Mouse (Mus musculus) lung, adult 2 months (tissue): Measurements from ENCODE around the gene AC124502.3. TPM values are rescaled to one million over a fixed set of nuclear protein-coding genes. Genes with fewer than 3 reads are reported as not detected.

Experiments used
- DNase-seq: peaks from one replicate; pipeline ENCODE4 v3.0.0; 2022
- H3K4me1 ChIP-seq: fragments of 200-500 bp; 2 replicates; pipeline ENCODE4 v1.6.1; 2011; ENCODE audit warnings: low read length; ENCODE audit not compliant: control insufficient read depth, insufficient read depth
- H3K4me3 ChIP-seq: fragments of 200-500 bp; replicated peaks from 2 replicates; pipeline ENCODE3; 2011; ENCODE audit warnings: low read depth, mild to moderate bottlenecking, control low read depth, low read length; ENCODE audit errors: extremely low read depth
- CTCF ChIP-seq: fragments of 200-500 bp; IDR thresholded peaks from 2 replicates; pipeline ENCODE4 v1.5.1; 2011; ENCODE audit warnings: mild to moderate bottlenecking, low read length, control low read depth; ENCODE audit not compliant: insufficient read depth
- POLR2A ChIP-seq: fragments of 200-500 bp; IDR thresholded peaks from 2 replicates; pipeline ENCODE4 v1.6.1; 2011; ENCODE audit warnings: low read depth, mild to moderate bottlenecking, control low read depth, low read length, borderline replicate concordance; ENCODE audit errors: extremely low read depth
- WGBS: fragments of 180-500 bp; shearing (Covaris S2); methylation state at CpG from one replicate; pipeline ENCODE4 v1.1.7; 2018; 5-methylcytosine and 5-hydroxymethylcytosine counted together
- polyA plus RNA-seq: library from polyadenylated mRNA; depleted of rRNA; stranded (reverse); fragments of >200 nt; gene quantifications from 2 replicates; pipeline ENCODE4 v1.2.3, GENCODE M21; 2012

AC124502.3 gene
- polyA plus RNA-seq, 1 experiment = 0.58 TPM

DNA sequence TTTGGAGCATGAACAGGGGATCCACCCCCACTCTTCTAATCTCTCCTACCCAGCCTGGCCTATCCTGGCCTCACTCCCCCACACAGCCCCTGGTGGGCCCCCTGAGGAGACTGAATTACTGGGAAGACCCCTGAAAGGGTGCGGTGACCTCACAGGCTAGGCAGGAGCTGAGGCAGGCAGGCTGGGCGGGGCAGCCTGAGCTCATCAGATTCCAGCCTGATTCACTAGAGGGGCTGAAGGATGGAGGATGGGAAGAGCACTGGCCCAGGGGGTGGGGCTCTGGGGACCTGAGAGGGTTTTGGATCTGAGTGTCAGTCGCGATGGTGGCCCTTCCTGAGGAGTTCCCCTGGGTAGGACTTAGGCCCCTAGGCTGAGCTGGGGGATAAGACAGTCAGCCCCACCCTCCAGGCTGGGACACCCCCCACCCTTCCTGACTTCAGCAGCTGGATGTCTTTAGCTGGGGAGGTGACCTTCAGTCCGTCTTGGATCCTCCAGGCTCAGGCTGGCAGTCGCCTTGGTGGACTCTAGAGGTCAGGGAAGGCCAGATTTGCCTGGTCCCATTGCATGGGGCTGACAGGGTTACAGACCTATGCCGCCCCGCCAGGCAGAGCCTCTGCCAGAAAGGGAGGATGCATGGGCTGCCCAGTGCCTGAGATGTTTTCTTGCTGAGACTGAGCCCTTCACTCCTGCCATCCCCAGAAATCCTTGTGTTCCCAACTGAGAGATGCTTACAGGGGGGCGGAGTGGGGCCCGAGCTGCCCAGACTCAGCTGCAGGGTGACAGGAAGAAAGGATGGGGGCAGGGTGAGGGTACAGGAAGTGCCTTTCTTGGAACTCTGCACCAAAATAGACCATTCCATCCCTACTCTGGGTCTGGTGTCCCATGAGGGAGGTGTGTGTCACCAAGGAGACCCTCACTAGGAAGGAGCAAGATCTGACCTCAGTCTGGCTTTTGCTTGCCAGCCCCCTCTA lies 20.4 kb downstream of the AC124502.3 start:
- peaks cover 7% of the 10 kb centered on the region; the same call in 1 of the 2 replicates for H3K4me1 ChIP-seq
- DNase-seq = no peak
- TF ChIP-seq CTCF = no peak
- TF ChIP-seq POLR2A = no peak
- H3K4me3 ChIP-seq = no peak overlapping the region
- WGBS = 20% methylated on average over 10 of the region's 10 CpGs

DNA sequence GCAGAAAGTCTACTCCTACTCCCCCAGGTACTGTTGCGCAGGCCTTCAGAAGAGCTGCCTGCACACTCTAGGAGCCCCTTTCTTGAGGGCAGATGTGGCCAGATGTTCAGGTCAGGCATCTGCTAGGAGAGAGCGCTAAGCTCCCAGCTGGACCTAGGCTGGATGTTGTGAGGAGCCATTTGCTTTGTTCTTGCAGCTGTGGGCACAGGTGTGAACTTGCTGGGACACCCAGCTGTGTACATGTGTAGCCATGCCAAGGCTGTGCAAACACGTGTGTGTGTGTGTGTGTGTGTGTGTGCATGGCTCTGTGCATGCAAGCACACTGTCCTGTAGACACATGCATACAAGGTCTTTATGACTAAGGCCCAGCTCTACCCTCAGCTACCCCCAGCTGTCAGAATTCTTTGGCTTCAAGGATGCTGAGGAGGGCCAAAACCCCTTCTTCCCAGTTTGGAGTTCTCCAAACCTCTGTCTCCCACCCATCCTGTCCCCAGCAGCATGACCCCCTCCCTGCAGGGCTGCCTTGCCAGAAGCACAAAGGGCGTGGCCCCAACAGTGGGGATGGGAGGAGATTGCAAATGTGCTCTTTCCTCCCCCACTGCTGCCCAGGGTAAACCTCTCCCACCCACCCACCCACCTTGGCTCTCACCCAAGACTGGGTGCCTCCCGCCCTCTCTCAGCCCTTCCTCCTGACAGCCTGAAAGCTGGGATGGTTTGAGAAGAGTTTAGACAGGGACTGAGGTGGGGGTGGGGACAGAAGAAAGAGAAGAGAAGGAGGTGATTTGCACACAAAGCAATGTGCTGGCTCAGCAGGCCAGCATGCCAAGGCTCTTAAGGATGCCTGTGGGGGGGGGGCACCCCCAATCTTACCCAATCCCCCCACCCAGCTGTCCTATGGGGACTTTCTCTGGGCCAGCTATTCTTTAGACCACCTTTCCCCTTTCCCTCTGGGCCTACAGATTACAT lies 22.0 kb downstream of the AC124502.3 start:
- Histone ChIP-seq H3K4me1 (peaks cover 7% of the 10 kb centered on the region; the same call in 1 of the 2 replicates), H3K4me3 (no peak overlapping the region)
- 45% methylated on average over 5 of the region's 5 CpGs for WGBS
- DNase-seq = no peak
- no peak for TF ChIP-seq POLR2A
- TF ChIP-seq CTCF = no peak

DNA sequence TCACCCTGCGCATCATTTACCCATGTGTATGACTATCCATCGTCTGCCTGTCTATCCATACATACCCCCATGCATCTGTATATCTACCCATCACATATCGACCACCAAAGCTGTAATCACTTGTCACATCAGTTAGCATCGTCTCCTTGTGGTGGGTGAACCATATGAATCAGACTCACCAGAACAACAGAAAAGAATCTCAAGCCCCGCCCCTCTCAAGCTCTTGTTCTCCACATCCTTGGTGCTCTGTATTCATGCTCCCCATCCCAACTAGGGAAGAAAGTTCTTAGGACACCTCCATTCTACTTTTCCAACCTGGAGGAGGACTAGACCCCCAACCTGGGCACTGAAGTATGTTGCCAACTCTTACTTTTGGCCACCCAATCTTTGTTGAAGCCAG lies 23.4 kb downstream of the AC124502.3 start:
- DNase-seq = no peak
- WGBS = 84% methylated on average over 5 of the region's 5 CpGs
- TF ChIP-seq CTCF = no peak
- no peak for TF ChIP-seq POLR2A
- H3K4me1 ChIP-seq = peaks cover 8% of the 10 kb centered on the region
- no peak overlapping the region for H3K4me3 ChIP-seq

DNA sequence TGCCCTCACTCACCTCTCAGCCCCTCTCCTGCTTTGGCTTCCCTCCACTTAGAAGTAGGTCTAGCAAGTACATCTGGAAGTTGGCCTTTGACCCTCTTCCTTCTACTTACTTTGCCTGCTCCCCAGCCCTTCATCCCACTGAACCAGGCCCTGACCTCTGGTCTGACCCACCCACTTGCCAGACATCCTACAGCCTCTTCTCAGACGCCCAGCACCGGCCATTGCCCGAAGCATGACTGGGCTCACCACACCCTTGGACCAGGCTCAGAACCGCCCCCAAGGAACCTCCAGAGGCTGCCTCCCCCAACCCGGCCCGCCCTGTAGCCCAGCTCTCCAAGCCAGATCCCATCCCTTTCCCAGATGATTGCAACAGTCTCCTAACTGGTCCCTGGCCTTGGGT lies 23.8 kb downstream of the AC124502.3 start:
- 77% methylated on average over 6 of the region's 6 CpGs for WGBS
- H3K4me3 ChIP-seq = no peak overlapping the region
- no peak for DNase-seq
- TF ChIP-seq CTCF (no peak), POLR2A (no peak)
- peaks cover 12% of the 10 kb centered on the region for H3K4me1 ChIP-seq

DNA sequence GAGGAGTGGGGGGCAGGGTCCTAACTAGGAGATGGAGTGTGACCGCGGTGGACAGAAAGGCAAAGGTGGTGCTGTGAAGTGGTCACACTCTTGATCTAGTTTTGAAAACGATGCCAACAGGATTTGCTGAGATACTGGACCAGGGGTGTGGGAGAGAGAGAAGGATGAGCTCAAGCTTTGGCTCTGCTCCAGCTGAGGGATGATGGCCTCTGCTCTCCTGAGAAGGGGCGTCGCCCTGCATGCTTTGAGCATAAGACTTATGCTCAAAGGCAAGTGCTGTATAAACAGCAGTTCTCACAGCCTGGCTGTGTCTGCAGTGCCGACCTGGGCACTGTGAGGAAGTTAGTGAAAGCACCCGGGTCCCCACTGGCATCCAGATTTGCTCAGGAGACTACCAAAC lies 26.4 kb downstream of the AC124502.3 start:
- 35% methylated on average over 7 of the region's 7 CpGs for WGBS
- no peak for DNase-seq
- H3K4me3 ChIP-seq = no peak overlapping the region
- H3K4me1 ChIP-seq = peaks cover 11% of the 10 kb centered on the region
- no peak for TF ChIP-seq CTCF
- no peak for TF ChIP-seq POLR2A

DNA sequence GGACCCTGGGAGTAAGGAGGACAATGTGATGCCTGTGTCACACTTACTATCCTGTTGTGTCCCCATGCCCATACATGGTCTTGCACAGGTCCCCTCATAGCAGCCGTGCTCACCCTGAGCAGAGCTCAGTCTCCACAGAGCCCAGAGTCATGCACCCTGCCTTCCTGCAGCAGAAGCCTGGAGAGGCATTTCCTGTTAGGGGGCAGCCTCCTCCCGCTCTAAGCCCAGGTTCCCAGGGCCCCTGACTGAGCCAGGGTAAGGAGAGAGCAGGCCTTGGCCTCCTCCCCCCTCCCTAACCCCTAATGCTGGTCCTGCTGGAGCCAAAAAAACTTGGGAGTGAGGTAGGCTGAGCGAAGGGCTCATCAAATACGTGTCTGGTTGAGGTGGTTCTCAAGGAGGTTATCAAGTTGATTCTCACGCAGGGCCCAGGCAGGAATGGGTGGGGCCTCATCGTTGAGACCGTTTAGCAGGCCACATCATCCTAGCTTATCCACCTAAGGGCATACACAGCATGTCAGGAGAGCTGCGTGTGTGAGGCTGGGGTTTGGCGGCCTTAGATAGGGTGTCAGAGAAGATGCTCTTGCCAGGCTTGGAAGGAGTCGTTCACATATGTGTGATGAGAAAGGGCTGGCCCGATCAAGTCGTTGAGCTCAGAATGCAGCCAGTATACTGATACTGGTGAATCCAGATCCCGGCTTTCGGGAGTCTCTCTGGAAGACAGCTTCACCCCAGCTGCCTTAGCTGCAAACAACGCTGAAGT lies 28.5 kb downstream of the AC124502.3 start:
- H3K4me1 ChIP-seq = peaks cover 14% of the 10 kb centered on the region
- TF ChIP-seq POLR2A = no peak
- no peak for TF ChIP-seq CTCF
- no peak for DNase-seq
- WGBS = 11% methylated on average over 15 of the region's 15 CpGs
- H3K4me3 ChIP-seq = no peak overlapping the region

DNA sequence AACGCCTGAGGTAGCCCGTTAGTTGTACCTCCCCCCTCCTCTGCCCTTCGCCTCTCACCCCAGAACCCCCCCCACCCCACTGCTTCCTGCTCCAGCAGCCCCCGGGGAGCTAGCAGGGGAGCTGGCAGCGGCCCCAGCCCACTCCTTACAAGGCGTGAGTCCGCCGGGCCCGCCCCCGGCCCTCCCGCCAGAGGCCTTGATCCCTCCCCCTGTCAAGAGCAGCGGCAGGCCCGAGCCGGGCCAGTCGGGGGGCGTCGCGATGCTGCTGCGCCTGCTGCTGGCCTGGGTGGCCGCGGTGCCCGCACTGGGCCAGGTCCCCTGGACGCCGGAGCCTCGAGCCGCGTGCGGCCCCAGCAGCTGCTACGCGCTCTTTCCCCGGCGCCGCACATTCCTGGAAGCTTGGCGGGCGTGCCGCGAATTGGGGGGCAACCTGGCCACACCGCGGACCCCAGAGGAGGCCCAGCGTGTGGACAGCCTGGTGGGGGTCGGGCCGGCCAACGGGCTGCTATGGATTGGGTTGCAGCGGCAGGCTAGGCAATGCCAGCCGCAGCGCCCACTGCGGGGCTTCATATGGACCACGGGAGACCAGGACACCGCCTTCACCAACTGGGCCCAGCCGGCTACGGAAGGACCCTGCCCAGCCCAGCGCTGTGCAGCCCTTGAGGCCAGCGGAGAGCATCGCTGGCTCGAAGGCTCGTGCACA lies 29.3 kb downstream of the AC124502.3 start, which contains the start of gene Cd248:
Gene Cd248 (plus strand): TSS at position 212 of the 703 bp plus-strand sequence.
- Histone ChIP-seq H3K4me3 (peak within 1 kb of the TSS; percentile 10), H3K4me1 (peaks cover 14% of the 10 kb centered on the region)
- TF ChIP-seq CTCF = no peak
- 0 out of 2 replicates have a peak, but pooled peaks have one; percentile 28 for TF ChIP-seq POLR2A
- no peak for DNase-seq
- WGBS = 2% methylated on average over 55 of the region's 56 CpGs

DNA sequence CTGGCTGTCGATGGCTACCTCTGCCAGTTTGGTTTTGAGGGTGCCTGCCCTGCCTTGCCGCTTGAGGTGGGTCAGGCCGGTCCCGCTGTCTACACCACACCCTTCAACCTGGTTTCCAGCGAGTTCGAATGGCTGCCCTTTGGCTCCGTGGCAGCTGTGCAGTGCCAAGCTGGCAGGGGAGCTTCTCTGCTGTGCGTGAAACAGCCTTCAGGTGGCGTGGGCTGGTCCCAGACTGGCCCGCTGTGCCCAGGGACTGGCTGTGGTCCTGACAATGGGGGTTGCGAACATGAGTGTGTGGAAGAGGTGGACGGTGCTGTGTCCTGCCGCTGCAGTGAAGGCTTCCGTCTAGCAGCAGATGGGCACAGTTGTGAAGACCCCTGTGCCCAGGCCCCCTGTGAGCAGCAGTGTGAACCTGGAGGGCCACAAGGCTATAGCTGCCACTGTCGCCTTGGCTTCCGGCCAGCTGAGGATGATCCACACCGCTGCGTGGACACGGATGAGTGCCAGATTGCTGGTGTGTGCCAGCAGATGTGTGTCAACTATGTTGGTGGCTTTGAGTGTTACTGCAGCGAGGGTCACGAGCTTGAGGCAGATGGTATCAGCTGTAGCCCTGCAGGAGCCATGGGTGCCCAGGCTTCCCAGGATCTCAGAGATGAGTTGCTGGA lies 30.0 kb downstream of the AC124502.3 start:
- DNase-seq = no peak
- Histone ChIP-seq H3K4me1 (peaks cover 14% of the 10 kb centered on the region), H3K4me3 (peak overlapping the region; percentile 10)
- WGBS = 35% methylated on average over 21 of the region's 21 CpGs
- TF ChIP-seq CTCF (no peak), POLR2A (no peak)
